Mouse (Mus musculus) brain, embryonic 14.5 days (tissue): ENCODE measurements around the gene Arsk. TPM values are rescaled to one million over a fixed set of nuclear protein-coding genes. Genes with fewer than 3 reads are reported as not detected.

ENCODE experiments used
- DNase-seq: peaks from one replicate; pipeline ENCODE4 v3.0.0-alpha.2; 2011; ENCODE audit warnings: low read depth
- CTCF ChIP-seq: fragments of 200-500 bp; IDR thresholded peaks from 2 replicates; pipeline ENCODE4 v1.5.1; 2012; ENCODE audit warnings: inconsistent platforms, mild to moderate bottlenecking, moderate library complexity, borderline replicate concordance; ENCODE audit not compliant: insufficient read depth, insufficient read length; ENCODE audit errors: extremely low read depth
- POLR2A ChIP-seq: fragments of 200-500 bp; IDR thresholded peaks from 2 replicates; pipeline ENCODE4 v1.6.1; 2012; ENCODE audit warnings: mild to moderate bottlenecking, inconsistent platforms, borderline replicate concordance; ENCODE audit not compliant: poor library complexity, insufficient read depth, insufficient read length, severe bottlenecking; ENCODE audit errors: extremely low read depth
- polyA plus RNA-seq: library from polyadenylated mRNA; depleted of rRNA; stranded (reverse); fragments of >200 nt; gene quantifications from 2 replicates; pipeline ENCODE4 v1.2.3, GENCODE M21; 2012; rRNA removed

The Arsk gene
- polyA plus RNA-seq, result 3.9 and 4.0 TPM in 2 replicates

GRCm38 (mm10) chr13:76098493-76099303 lies at the start of gene Arsk, which contains the start of gene Ttc37:
Arsk (minus strand) TSS chr13:76098660.
Ttc37 (plus strand) TSS chr13:76098734.
- DNase-seq, result peak; percentile 99
- no peak for TF ChIP-seq CTCF
- no peak for TF ChIP-seq POLR2A

- no peak for TF ChIP-seq POLR2A
- no peak for TF ChIP-seq CTCF
- no peak for DNase-seq
Observed at GRCm38 (mm10) chr13:76141117-76141808, 42.8 kb upstream of the Arsk start.

- no peak for DNase-seq
- TF ChIP-seq POLR2A (no peak), CTCF (no peak)
Observed at GRCm38 (mm10) chr13:76138862-76139261, 40.4 kb upstream of the Arsk start.

- TF ChIP-seq POLR2A (no peak), CTCF (no peak)
- no peak for DNase-seq
Observed at GRCm38 (mm10) chr13:76132415-76132814, 34.0 kb upstream of the Arsk start.

GRCm38 (mm10) chr13:76128799-76129198 lies 30.3 kb upstream of the Arsk start:
- TF ChIP-seq POLR2A, result no peak
- TF ChIP-seq CTCF, result no peak
- no peak for DNase-seq

- no peak for TF ChIP-seq CTCF
- no peak for TF ChIP-seq POLR2A
- DNase-seq, result no peak
Observed at GRCm38 (mm10) chr13:76109069-76109824, 10.8 kb upstream of the Arsk start.

- TF ChIP-seq CTCF (no peak), POLR2A (no peak)
- no peak for DNase-seq
Observed at GRCm38 (mm10) chr13:76101989-76102388, 3.5 kb upstream of the Arsk start.

GRCm38 (mm10) chr13:76098116-76098492 lies 356 bp downstream of the Arsk start:
- no peak for DNase-seq
- TF ChIP-seq CTCF (no peak), POLR2A (no peak)

- TF ChIP-seq POLR2A (no peak), CTCF (no peak)
- no peak for DNase-seq
Observed at GRCm38 (mm10) chr13:76074323-76074722, 24.1 kb downstream of the Arsk start.

- DNase-seq, result no peak
- TF ChIP-seq POLR2A, result no peak
- no peak for TF ChIP-seq CTCF
Observed at GRCm38 (mm10) chr13:76064363-76064945, 34.0 kb downstream of the Arsk start.

GRCm38 (mm10) chr13:76063548-76063947 lies 34.9 kb downstream of the Arsk start:
- no peak for DNase-seq
- no peak for TF ChIP-seq POLR2A
- no peak for TF ChIP-seq CTCF

- DNase-seq, result no peak
- no peak for TF ChIP-seq CTCF
- TF ChIP-seq POLR2A, result no peak
Observed at GRCm38 (mm10) chr13:76062569-76062968, 35.9 kb downstream of the Arsk start.

GRCm38 (mm10) chr13:76062126-76062525 lies 36.3 kb downstream of the Arsk start:
- TF ChIP-seq CTCF, result no peak
- TF ChIP-seq POLR2A, result no peak
- no peak for DNase-seq

GRCm38 (mm10) chr13:76059591-76059990 lies 38.9 kb downstream of the Arsk start:
- no peak for DNase-seq
- no peak for TF ChIP-seq POLR2A
- no peak for TF ChIP-seq CTCF
